Mouse (Mus musculus) 416B (cell line): ENCODE data around the gene Fsip1.

Experiments
- DNase-seq: peaks from one replicate; pipeline ENCODE4 v3.0.0; 2011; ENCODE audit warnings: low read depth

Fsip1 gene

GRCm38 (mm10) chr2:118124437-118124836 is 132.3 kb downstream of the Fsip1 start:
- no peak for DNase-seq

- DNase-seq = no peak
Observed at GRCm38 (mm10) chr2:118123743-118124142, 133.0 kb downstream of the Fsip1 start.

- DNase-seq = no peak
Observed at GRCm38 (mm10) chr2:118122291-118122690, 134.5 kb downstream of the Fsip1 start.

- DNase-seq = no peak
Observed at GRCm38 (mm10) chr2:118120751-118121150, 136.0 kb downstream of the Fsip1 start.

GRCm38 (mm10) chr2:118120095-118120494 is 136.7 kb downstream of the Fsip1 start:
- no peak for DNase-seq

- DNase-seq = no peak
Observed at GRCm38 (mm10) chr2:118119684-118120083, 137.1 kb downstream of the Fsip1 start.

GRCm38 (mm10) chr2:118118515-118118914 is 138.3 kb downstream of the Fsip1 start:
- DNase-seq = no peak

GRCm38 (mm10) chr2:118118045-118118444 is 138.7 kb downstream of the Fsip1 start:
- no peak for DNase-seq

- no peak for DNase-seq
Observed at GRCm38 (mm10) chr2:118117401-118117800, 139.4 kb downstream of the Fsip1 start.

GRCm38 (mm10) chr2:118116754-118117290 is 139.9 kb downstream of the Fsip1 start:
- DNase-seq = no peak

GRCm38 (mm10) chr2:118116180-118116579 is 140.6 kb downstream of the Fsip1 start:
- DNase-seq = no peak

- DNase-seq = no peak
Observed at GRCm38 (mm10) chr2:118115647-118116046, 141.1 kb downstream of the Fsip1 start.

GRCm38 (mm10) chr2:118114671-118115070 is 142.1 kb downstream of the Fsip1 start:
- DNase-seq = no peak

GRCm38 (mm10) chr2:118113808-118114524 is 142.8 kb downstream of the Fsip1 start:
- no peak for DNase-seq

GRCm38 (mm10) chr2:118112846-118113479 is 143.8 kb downstream of the Fsip1 start:
- no peak for DNase-seq

- no peak for DNase-seq
Observed at GRCm38 (mm10) chr2:118112438-118112837, 144.3 kb downstream of the Fsip1 start.

GRCm38 (mm10) chr2:118111488-118112131 is 145.2 kb downstream of the Fsip1 start, which contains the start of gene Thbs1:
TSS of gene Thbs1 (plus strand) at chr2:118111876.
- no peak for DNase-seq

- peak; percentile 48 for DNase-seq
Observed at GRCm38 (mm10) chr2:118111116-118111487, 145.7 kb downstream of the Fsip1 start.

- DNase-seq = no peak
Observed at GRCm38 (mm10) chr2:118110225-118110915, 146.4 kb downstream of the Fsip1 start.

GRCm38 (mm10) chr2:118102169-118102568 is 154.6 kb downstream of the Fsip1 start:
- DNase-seq = no peak

GRCm38 (mm10) chr2:118099104-118099503 is 157.7 kb downstream of the Fsip1 start:
- no peak for DNase-seq

GRCm38 (mm10) chr2:118091226-118091625 is 165.5 kb downstream of the Fsip1 start:
- no peak for DNase-seq
